Mouse (Mus musculus): ENCODE results near the gene Nsmf.

Nsmf gene

DNA sequence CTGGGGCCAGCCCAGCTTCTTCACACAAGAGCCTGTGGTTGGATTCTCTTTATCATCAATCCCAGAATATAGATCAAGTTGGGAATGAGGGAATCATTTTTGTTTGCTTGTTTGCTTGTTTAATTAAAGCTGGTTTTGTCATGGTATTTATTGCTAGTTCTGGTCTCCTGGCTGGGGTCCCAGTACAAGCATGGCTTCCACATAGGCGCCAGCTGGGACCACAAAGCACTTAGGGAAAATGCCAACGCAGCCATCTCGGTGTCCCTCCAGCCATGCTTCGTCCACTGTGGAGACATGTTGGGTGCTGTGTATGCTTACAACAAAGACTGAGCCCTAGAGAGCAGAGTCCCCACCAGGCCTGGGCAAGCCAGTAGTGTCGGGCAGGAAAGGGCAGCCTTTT lies 31.4 kb downstream of the Nsmf start:
- DNase-seq (ENCODE audit: low read depth, low spot score): no peak

DNA sequence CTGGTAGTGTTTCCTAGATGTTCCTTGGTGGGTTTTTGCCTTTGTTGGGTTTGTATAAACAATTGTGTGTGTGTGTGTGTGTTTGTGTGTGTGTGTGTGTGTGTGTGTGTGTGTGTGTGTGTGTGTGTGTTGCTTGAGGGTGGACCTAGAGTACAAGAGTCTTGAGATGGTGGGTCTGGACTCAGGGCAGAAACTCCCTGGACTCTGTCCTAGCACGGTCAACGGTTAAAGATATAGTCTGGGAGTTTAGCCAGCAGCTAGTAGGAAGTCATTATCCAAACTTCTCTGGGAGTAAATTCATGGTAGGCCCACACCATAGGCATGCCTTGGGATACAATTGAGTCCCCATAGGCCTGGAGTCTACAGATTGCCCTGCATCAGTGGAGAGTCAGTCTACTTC lies 33.7 kb downstream of the Nsmf start:
- DNase-seq (ENCODE audit: low read depth, low spot score): no peak

GRCm38 (mm10) chr2:25088636-25089035 lies 34.5 kb downstream of the Nsmf start:
- no peak for DNase-seq (ENCODE audit: low read depth, low spot score)

GRCm38 (mm10) chr2:25094785-25095108 lies 40.6 kb downstream of the Nsmf start:
- no peak for DNase-seq (ENCODE audit: low read depth, low spot score)

DNA sequence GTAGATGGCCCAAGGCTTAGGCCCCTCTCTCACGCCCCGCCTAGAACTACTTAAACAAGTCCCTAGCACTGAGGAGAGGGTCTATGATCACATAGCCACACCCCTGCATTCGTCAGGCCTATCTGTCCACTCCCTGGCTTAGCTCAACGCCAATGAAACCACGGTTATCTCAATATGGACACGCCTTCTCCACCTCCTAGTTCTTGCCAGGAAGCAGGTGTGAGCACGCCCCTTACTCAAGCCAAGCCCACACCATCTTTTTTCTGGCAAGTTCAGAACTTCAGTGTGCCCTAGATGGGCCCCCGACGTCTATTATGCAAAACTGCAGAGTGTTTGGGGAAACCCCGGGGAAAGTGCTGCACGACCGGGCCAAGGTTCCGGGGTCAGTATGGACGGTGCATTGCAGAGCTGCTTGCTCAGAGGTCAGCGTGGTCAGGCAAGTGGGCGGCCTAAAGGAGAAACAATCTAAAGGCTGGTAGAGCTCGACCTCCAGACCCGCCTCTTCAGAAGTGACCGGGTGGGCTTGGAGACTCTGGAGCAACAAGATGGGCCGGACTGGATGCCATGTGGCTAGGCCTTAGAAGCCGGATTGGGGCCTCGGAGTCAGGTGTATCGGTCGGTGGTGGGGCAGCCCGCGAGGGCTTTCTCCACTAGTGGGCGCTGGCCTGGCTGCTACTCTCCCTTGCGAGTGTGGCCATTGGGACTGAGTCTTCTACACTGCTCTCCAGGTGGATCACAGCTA lies 41.1 kb downstream of the Nsmf start, which contains the start of gene Noxa1:
Gene Noxa1, minus strand, starts transcription at position 41 of the 742 bp plus-strand sequence.
- no peak for DNase-seq (ENCODE audit: low read depth, low spot score)

DNA sequence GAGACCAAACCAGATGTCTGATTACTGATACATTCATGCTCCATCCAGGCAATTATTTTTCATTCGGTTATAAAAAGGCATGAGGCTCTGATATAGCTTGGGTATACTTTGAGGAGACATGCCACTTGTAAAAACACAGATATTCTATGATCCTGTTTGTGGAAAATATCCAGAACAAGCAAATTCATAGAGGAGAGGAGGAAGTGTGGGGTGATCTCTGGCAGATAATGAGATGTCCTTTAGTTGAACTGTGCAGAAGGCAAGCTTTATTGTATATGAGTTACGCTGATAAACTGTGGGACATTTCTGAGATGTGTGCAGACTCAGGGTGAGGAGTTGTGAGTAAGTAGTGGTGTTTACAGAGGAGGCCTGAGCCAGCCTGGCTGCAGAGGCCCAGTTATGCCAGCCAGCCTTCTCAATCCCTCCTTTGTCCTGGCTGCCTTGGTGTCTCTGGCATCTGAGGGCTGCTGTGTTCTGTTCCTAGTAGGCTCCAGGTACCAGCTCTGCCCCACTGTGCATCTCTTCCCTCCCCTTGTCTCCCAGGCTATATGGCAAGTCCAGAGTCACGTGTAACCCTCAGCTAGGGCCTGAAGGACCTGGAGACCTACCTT lies 44.0 kb downstream of the Nsmf start:
- DNase-seq (ENCODE audit: low read depth, low spot score): no peak

DNA sequence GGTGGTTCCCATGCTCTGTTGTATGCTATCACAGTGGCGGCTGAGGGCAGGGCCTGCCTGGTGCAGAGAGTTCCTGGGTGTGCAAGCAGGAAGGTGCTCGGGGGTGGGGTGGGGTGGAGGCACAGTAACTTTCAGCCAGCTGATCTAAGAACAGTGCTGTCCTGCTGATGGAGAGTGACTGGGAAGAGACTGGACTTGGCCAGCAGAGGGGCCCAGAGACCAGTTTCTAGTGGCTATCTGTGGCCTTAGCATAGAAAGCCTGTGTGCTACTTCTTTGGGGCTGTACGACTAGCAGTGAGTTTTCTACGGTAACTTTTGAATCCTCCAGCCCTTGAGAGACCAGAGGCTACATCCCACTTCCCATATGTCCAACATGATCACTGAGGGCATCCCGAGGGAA lies 44.8 kb downstream of the Nsmf start:
- no peak for DNase-seq (ENCODE audit: low read depth, low spot score)

DNA sequence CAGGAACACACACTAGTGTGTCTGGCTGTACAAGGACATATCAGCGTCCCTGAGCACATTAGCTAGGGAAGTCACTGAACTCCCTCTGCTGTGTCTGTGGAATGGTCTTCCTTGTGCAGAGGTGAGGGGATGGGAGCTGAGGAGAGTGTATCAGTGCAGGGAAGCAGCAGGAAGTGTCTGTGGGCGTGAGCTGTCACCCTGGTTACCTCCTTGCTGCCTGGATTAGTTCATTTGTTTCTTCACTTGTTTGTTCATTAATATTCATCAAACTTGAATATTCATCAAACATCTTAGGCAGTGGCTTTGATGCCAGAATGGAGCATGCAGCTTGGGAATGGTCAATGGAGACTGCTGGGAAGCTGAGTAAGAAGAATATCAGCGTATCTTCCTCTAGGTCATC lies 45.5 kb downstream of the Nsmf start:
- no peak for DNase-seq (ENCODE audit: low read depth, low spot score)

DNA sequence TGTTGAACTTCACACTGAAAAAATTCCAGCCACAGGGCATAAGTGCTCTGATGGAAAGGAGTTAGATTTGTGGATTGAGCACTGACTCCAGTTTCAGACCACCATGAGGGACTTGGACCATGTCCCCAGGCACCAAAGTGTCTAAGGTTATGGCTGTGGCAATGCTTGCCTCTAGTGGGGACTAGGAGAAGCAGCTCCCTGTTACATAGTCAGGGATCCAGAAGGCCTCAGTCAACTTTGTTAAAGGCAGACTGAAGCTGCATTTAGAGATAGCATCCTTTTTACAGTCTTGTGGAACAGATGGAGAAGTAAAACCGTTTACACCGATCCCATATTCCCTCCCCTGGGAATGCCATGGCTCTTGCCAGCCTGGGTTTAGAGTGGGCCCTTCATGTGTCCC lies 50.0 kb downstream of the Nsmf start:
- DNase-seq (ENCODE audit: low read depth, low spot score): no peak

DNA sequence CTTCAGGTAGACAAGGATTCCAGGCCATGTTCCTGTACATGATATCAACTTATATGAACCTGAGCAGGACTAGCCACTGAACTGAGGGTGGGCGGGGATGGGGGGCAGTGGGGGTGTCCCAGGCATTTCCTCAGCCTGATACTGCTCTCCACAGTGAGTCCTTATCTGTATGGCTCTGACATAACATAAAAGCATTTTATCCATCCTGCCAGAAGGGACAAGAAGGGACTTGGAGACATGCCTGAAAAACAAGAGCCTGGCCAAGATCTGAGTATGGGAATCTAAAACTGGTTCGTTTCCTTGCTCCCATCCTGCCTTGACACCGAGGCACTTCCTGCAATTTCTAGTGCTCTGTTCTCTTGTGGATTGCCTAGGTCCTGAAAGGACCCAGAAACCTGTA lies 51.9 kb downstream of the Nsmf start:
- DNase-seq (ENCODE audit: low read depth, low spot score): no peak

- no peak for DNase-seq (ENCODE audit: low read depth, low spot score)
Observed at GRCm38 (mm10) chr2:25109487-25109886, 55.3 kb downstream of the Nsmf start.

DNA sequence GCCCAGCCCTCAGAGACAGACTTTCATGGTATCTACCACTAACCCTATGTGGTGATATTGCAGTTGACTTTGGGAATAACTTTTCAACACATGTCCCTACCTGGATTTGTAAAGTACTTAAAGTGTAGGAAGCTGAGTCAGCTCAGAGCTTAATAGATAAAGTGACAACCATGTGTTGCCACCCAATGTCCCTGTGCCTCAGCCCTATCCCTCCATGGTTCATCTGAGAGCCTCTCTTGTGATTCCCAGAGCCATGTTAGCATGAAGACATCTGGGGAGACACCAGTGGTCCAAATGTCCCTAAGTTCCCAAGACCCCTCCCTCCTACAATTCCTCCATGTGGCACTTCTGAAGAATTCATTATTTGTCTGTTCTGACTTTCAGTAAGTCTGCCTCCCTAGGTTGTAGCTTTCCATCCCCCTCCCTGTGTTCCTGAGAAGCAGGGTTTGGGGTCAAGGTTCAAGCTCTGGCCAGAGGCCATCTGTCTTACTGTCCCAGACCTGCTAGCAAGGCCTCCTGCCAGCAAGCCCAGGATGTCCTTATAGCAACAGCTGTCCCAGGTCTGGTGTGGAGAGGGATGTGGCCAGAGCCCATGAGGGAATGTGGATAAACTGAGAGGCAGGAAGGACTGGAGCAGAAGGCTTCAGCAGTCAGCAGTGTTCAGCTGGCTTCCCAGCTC lies 56.5 kb downstream of the Nsmf start:
- DNase-seq (ENCODE audit: low read depth, low spot score): no peak

GRCm38 (mm10) chr2:25111184-25111791 lies 57.1 kb downstream of the Nsmf start:
- no peak for DNase-seq (ENCODE audit: low read depth, low spot score)
